ENCODE assay signal across 1 mouse cellular context in the genomic region with DNA sequence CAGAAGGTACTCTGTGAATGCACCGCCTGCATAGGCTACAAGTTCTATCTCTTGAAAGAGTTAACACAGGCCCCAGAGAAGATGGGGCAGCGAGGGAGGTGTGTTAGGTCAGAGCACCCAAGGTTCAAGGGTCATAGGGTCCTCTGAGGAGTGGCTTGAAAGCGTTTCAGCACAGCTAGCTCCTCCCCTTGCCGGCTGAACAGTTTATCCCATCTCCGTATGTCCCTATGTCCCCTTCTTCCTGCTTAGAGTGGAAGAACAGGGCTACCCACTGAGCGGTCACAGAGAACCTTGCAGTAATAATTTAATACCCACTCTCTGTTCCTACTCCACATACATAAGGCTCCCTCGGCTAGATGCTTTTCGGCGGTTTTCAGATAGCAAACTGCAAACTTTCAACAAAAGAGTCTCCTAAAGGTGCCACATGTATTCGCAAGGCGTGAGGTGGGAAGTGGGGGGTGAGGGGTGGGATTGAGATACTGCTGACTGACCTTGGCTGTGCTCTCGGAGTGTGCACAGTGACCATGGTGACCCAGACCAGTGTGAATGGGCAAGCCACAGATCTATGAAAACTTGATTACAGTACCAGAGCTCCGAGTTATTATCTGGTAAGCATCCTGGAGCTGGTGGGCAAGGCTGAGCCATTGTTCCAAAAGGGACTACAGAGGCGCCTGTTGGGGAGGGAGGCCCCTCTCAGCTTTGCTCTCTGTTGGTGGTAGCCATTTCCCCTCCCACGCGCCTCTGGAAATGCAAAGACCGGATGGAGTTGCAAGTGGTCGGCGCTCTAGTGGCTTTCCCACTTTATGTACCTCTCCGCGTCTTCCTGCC.
A peak's percentile ranks its signal among the peaks of the same experiment; 100 is the strongest.
TF ChIP-seq lines count a peak whose summit lies in the region.

A gene (plus strand): TSS at position 734 of the 828 bp plus-strand sequence.

TF ChIP-seq in MEL, 35 proteins besides CTCF, POLR2A, EP300 and RAD21 (continued from another document):
- TF ChIP-seq E2F4 (IDR thresholded peaks at IDR 0.05; ENCODE audit: borderline replicate concordance, low read depth, low read length) (no peak), NRF1 (IDR thresholded peaks at IDR 0.05; ENCODE audit: insufficient read depth, low read depth, low read length, poor library complexity, severe bottlenecking) (no peak), USF1 (IDR thresholded peaks at IDR 0.05; ENCODE audit: low read depth, low read length) (no peak), ETS1 (IDR thresholded peaks at IDR 0.05; ENCODE audit: low read depth, low read length) (no peak; the same call in 1 of the 2 replicates), HCFC1 (IDR thresholded peaks at IDR 0.05; ENCODE audit: low read depth, low read length) (no peak; the same call in 1 of the 2 replicates), USF2 (IDR thresholded peaks at IDR 0.05; ENCODE audit: borderline replicate concordance in 1 of 2, insufficient read depth in 1 of 2, low read depth in 1 of 2, low read length in 2 of 2) (no peak), MAZ (IDR thresholded peaks at IDR 0.05; ENCODE audit: low read depth, low read length) (no peak; the same call in 1 of the 2 replicates), MAX (IDR thresholded peaks at IDR 0.05; ENCODE audit: low read length) (no peak), ZNF384 (IDR thresholded peaks at IDR 0.05; ENCODE audit: low read depth, low read length) (no peak), MYB (IDR thresholded peaks at IDR 0.05; ENCODE audit: low read depth, low read length) (0 out of 2 replicates have a peak, but pooled peaks have one; percentile 20), POLR2AphosphoS2 (IDR thresholded peaks at IDR 0.05; ENCODE audit: low read length) (peak; percentile 16; the same call in 1 of the 2 replicates), ELF1 (IDR thresholded peaks at IDR 0.05; ENCODE audit: low read depth, low read length) (no peak), SMC3 (IDR thresholded peaks at IDR 0.05; ENCODE audit: low read depth, low read length) (0 out of 2 replicates have a peak, but pooled peaks have one; percentile 3), TAL1 (IDR thresholded peaks at IDR 0.05; ENCODE audit: low read length) (no peak), GATA1 (IDR thresholded peaks at IDR 0.05; ENCODE audit: low read depth, low read length) (0 out of 2 replicates have a peak, but pooled peaks have one; percentile 3)
